Mouse (Mus musculus) ES-E14 (cell line): ENCODE data around the gene Twsg1. TPM values are rescaled to one million over a fixed set of nuclear protein-coding genes. Genes with fewer than 3 reads are reported as not detected.

Experiments
- DNase-seq: peaks from one replicate; pipeline ENCODE4 v3.0.0-alpha.2; 2013; ENCODE audit warnings: low read depth, low spot score
- H3K27ac ChIP-seq: 2 replicates; pipeline ENCODE4 v1.5.1; 2012; ENCODE audit warnings: low read depth, mild to moderate bottlenecking, low read length, moderate library complexity, mixed read lengths; ENCODE audit not compliant: poor library complexity, insufficient read depth, severe bottlenecking
- H3K36me3 ChIP-seq: 2 replicates; pipeline ENCODE4 v1.6.1; 2012; ENCODE audit warnings: mild to moderate bottlenecking, low read length, moderate library complexity, mixed read lengths; ENCODE audit not compliant: control insufficient read depth, poor library complexity, insufficient read depth, severe bottlenecking
- H3K4me1 ChIP-seq, 2 experiments: fragments of 150-350 bp in 1 of 2; sonication (generic) in 1 of 2; 2 replicates each; pipeline ENCODE4 v1.6.1; 2012; ENCODE audit warnings: low read length in 2 of 2, mild to moderate bottlenecking in 1 of 2, mixed read lengths in 1 of 2; ENCODE audit not compliant: control insufficient read depth in 2 of 2, insufficient read depth in 2 of 2, poor library complexity in 1 of 2
- H3K4me3 ChIP-seq, 2 experiments: fragments of 150-350 bp in 1 of 2; sonication (generic) in 1 of 2; 2 replicates each; pipeline ENCODE4 v1.5.1; 2012; ENCODE audit warnings: low read length in 2 of 2, low read depth in 1 of 2, mild to moderate bottlenecking in 1 of 2, mixed read lengths in 1 of 2; ENCODE audit not compliant: insufficient read depth in 1 of 2, poor library complexity in 1 of 2, severe bottlenecking in 1 of 2
- H3K9ac ChIP-seq: 2 replicates; pipeline ENCODE4 v1.6.1; 2012; ENCODE audit warnings: low read depth, mild to moderate bottlenecking, low read length, mixed read lengths; ENCODE audit not compliant: poor library complexity, insufficient read depth, severe bottlenecking
- H3K9me3 ChIP-seq: fragments of 150-350 bp; sonication (generic); 2 replicates; pipeline ENCODE4 v1.6.1; 2012; ENCODE audit warnings: low read depth, mild to moderate bottlenecking, low read length; ENCODE audit not compliant: control insufficient read depth, insufficient read depth
- CHD2 ChIP-seq: IDR thresholded peaks from 2 replicates; pipeline ENCODE4 v1.6.1; 2014; ENCODE audit warnings: mild to moderate bottlenecking, low read depth, low read length, inconsistent platforms
- HCFC1 ChIP-seq: IDR thresholded peaks from 2 replicates; pipeline ENCODE4 v1.6.1; 2012; ENCODE audit warnings: low read length, inconsistent platforms, borderline replicate concordance; ENCODE audit not compliant: insufficient read depth
- MAFK ChIP-seq: IDR thresholded peaks from 2 replicates; pipeline ENCODE4 v1.6.1; 2014; ENCODE audit warnings: mild to moderate bottlenecking, low read depth, low read length, inconsistent platforms; ENCODE audit not compliant: insufficient read depth
- ZC3H11A ChIP-seq: IDR thresholded peaks from 2 replicates; pipeline ENCODE4 v1.6.1; 2012; ENCODE audit warnings: low read depth, mild to moderate bottlenecking, inconsistent platforms, low read length, borderline replicate concordance
- ZNF384 ChIP-seq: IDR thresholded peaks from 2 replicates; pipeline ENCODE4 v1.6.1; 2012; ENCODE audit warnings: low read depth, low read length, inconsistent platforms
- in situ Hi-C, 2 experiments: fragments of 600-800 bp; cut with MboI; formaldehyde crosslinking; loops; one replicate each; pipeline ENCODE4 v1.15.1; 2025; ENCODE audit warnings: low sequenced_read_pairs in 2 of 2, inconsistent platforms in 1 of 2; ENCODE audit not compliant: unreplicated experiment in 2 of 2
- total RNA-seq: library from RNA; depleted of rRNA; stranded (reverse); fragments of 300-350 nt; gene quantifications from 2 replicates; pipeline ENCODE4 v1.2.3, GENCODE M21; 2012

The Twsg1 gene
- total RNA-seq, 1 experiment = 34.2 TPM

DNA sequence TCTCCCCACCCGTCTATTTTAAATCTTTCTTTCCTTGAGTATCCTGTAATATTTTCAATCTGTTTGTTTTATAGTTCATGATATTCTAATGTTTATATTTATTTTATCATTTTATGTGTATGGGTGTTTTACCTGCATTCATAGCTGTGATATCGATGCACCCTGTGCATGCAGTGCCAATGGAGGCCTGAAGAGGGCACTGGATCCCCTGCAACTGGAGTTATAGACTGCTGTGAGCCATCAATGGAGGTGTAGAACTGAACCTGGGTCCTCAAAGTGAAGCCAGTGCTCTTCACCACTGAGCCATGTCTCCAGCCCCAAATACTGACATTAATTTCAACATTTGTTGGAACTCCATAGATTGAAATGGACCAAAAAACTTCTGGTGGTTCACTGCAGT lies 17.3 kb downstream of the Twsg1 start:
- no peak for DNase-seq
- no peak for TF ChIP-seq CHD2
- no peak for TF ChIP-seq HCFC1
- peaks cover 0 to 5% of the 10 kb centered on the region in 2 experiments; a peak in 1 of 4 replicates for H3K4me1 ChIP-seq
- peaks cover 9% of the 10 kb centered on the region; the same call in 1 of the 2 replicates for H3K36me3 ChIP-seq
- H3K9me3 ChIP-seq = no peaks in the 10 kb centered on the region
- H3K27ac ChIP-seq = no peak overlapping the region
- in situ Hi-C loops = no loop called here
- no peak overlapping the region for H3K4me3 ChIP-seq
- H3K9ac ChIP-seq = no peak overlapping the region

GRCm38 (mm10) chr17:65931525-65931924 lies 19.5 kb downstream of the Twsg1 start:
- H3K4me1 ChIP-seq = peaks cover 0 to 5% of the 10 kb centered on the region in 2 experiments; a peak in 1 of 4 replicates
- no peak overlapping the region for H3K9ac ChIP-seq
- in situ Hi-C loops = no loop called here
- no peaks in the 10 kb centered on the region for H3K9me3 ChIP-seq
- no peak for DNase-seq
- H3K36me3 ChIP-seq = peaks cover 9% of the 10 kb centered on the region; the same call in 1 of the 2 replicates
- TF ChIP-seq HCFC1 = no peak
- TF ChIP-seq CHD2 = no peak
- no peak for TF ChIP-seq MAFK
- TF ChIP-seq ZNF384 = no peak
- TF ChIP-seq ZC3H11A = no peak
- no peak overlapping the region for H3K4me3 ChIP-seq
- H3K27ac ChIP-seq = no peak overlapping the region

DNA sequence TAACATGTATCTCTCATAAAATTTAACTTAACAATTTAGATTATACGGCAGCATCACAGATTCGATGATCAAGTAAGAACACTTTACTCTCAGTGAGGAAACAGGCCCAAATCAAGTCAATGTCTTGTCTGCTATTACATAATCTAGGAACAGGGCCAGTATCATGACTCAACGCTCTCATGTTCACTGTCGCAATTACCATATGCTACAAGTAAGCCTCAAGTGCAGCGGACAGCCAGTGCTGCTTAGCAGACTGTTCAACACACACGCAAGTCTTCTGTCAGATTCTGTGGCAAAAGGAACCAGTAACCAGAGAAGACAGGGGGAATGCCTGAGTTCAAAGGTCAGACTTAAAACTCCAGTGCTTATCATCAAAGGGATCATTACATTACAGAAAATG lies 20.1 kb downstream of the Twsg1 start:
- in situ Hi-C loops = no loop called here
- no peak for TF ChIP-seq MAFK
- TF ChIP-seq HCFC1 = no peak
- no peak for TF ChIP-seq ZNF384
- no peak for TF ChIP-seq ZC3H11A
- no peak for TF ChIP-seq CHD2
- Histone ChIP-seq H3K9ac (no peak overlapping the region), H3K27ac (no peak overlapping the region), H3K4me1 (peaks cover 0 to 3% of the 10 kb centered on the region in 2 experiments; a peak in 1 of 4 replicates), H3K4me3 (no peak overlapping the region), H3K9me3 (no peaks in the 10 kb centered on the region), H3K36me3 (peaks cover 11% of the 10 kb centered on the region; the same call in 1 of the 2 replicates)
- no peak for DNase-seq

DNA sequence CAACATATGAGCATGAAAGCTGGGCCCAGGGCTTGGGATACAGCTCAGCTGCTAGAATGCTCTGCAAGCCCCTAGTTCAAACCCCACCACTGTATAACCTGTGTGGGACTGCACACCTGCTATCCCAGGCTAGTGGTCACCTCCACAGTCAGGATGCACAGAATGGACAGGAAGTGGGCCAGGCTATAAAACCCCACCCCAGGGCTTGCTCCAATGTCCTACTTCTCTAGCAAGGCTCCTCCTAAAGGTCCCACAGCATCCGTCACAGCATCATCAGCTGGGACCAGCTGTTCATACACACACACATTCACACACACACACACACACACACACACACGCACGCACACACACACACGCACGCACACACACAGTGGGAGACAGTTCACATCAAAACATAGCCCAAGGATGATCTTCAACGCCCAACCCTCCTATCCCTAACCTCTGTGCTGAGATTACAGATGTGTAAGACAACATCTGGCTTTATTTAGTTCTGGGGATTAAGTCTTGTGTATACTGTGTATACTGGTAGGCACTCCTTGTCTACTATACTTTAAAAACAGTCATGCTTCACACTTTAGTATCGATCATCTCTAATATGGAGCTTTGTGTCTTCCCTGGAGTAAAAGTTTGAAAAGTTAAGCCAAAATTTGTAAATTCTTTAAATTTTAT lies 20.7 kb downstream of the Twsg1 start:
- peaks cover 11% of the 10 kb centered on the region; the same call in 1 of the 2 replicates for H3K36me3 ChIP-seq
- H3K4me1 ChIP-seq = peaks cover 0 to 2% of the 10 kb centered on the region in 2 experiments; a peak in 1 of 4 replicates
- no peak overlapping the region for H3K27ac ChIP-seq
- H3K9ac ChIP-seq = no peak overlapping the region
- TF ChIP-seq HCFC1 (no peak), CHD2 (no peak), ZNF384 (no peak), MAFK (no peak), ZC3H11A (no peak)
- in situ Hi-C loops = no loop called here
- no peak for DNase-seq
- no peak overlapping the region for H3K4me3 ChIP-seq
- H3K9me3 ChIP-seq = no peaks in the 10 kb centered on the region
